Mouse (Mus musculus) left cerebral cortex, postnatal 25 days (tissue): Measurements from ENCODE around the gene Bcl2l10. TPM values are rescaled to one million over a fixed set of nuclear protein-coding genes. Genes with fewer than 3 reads are reported as not detected.

ENCODE experiments used
- DNase-seq, 2 experiments: peaks; one replicate each; pipeline ENCODE4 v3.0.0; 2022; ENCODE audit warnings: low spot score in 2 of 2, mixed read lengths in 1 of 2
- intact Hi-C: fragments of 180-260 bp; cut with DNase I; formaldehyde crosslinking; loops from one replicate; pipeline ENCODE4 v1.15.1; 2025
- total RNA-seq, 2 experiments: library from RNA; stranded (reverse); gene quantifications; 2 replicates each; pipeline ENCODE4 v1.2.3; 2021

Bcl2l10 gene
- total RNA-seq: not detected

- intact Hi-C loops: loop anchor here (10.0 kb wide), 1 partner anchor 943 kb away; no protein-coding TSS in a partner anchor
Observed at GRCm38 (mm10) chr9:75347458-75347857, at the start of gene Bcl2l10. Gene Bcl2l10, plus strand, starts transcription at chr9:75347758.

GRCm38 (mm10) chr9:75299342-75299741, 48.2 kb upstream of the Bcl2l10 start:
- DNase-seq: no peak
- intact Hi-C loops: loop anchor here (10.0 kb wide), 1 partner anchor 285 kb away; no protein-coding TSS in a partner anchor

More at GRCm38 (mm10) chr9:75347458-75347857, at the start of gene Bcl2l10:
- DNase-seq: no peak

GRCm38 (mm10) chr9:75303033-75303432, 44.5 kb upstream of the Bcl2l10 start:
- intact Hi-C loops: no loop called here
- DNase-seq: no peak

GRCm38 (mm10) chr9:75303701-75304261, 43.8 kb upstream of the Bcl2l10 start:
- intact Hi-C loops: no loop called here
- DNase-seq: no peak

- intact Hi-C loops: no loop called here
- DNase-seq: no peak
Observed at GRCm38 (mm10) chr9:75304286-75304685, 43.3 kb upstream of the Bcl2l10 start.

GRCm38 (mm10) chr9:75306126-75306898, 41.2 kb upstream of the Bcl2l10 start, which contains the start of gene Gnb5:
Gene Gnb5, plus strand, starts transcription at chr9:75306288.
- DNase-seq: no peak
- intact Hi-C loops: no loop called here

- no peak for DNase-seq
- intact Hi-C loops: no loop called here
Observed at GRCm38 (mm10) chr9:75307015-75307414, 40.5 kb upstream of the Bcl2l10 start.

- intact Hi-C loops: no loop called here
- no peak for DNase-seq
Observed at GRCm38 (mm10) chr9:75308621-75309020, 38.9 kb upstream of the Bcl2l10 start.

- intact Hi-C loops: loop anchor here (5.0 kb wide), 1 partner anchor 95 kb away; no protein-coding TSS in a partner anchor
- DNase-seq: peak; percentile 77 to 80
Observed at GRCm38 (mm10) chr9:75312008-75312407, 35.5 kb upstream of the Bcl2l10 start.

GRCm38 (mm10) chr9:75313138-75313831, 34.3 kb upstream of the Bcl2l10 start:
- peak in 1 of 2 experiments; percentile 44 for DNase-seq
- intact Hi-C loops: loop anchor here (5.0 kb wide), 1 partner anchor 94 kb away; no protein-coding TSS in a partner anchor

- intact Hi-C loops: loop anchor here (5.0 kb wide), 1 partner anchor 93 kb away; no protein-coding TSS in a partner anchor
- DNase-seq: peak; percentile 85 to 91
Observed at GRCm38 (mm10) chr9:75313832-75314516, 33.6 kb upstream of the Bcl2l10 start.

- no peak for DNase-seq
- intact Hi-C loops: loop anchor here (5.0 kb wide), 1 partner anchor 93 kb away; no protein-coding TSS in a partner anchor
Observed at GRCm38 (mm10) chr9:75314517-75315105, 32.9 kb upstream of the Bcl2l10 start.

- intact Hi-C loops: no loop called here
- no peak for DNase-seq
Observed at GRCm38 (mm10) chr9:75315238-75315637, 32.3 kb upstream of the Bcl2l10 start.

GRCm38 (mm10) chr9:75316771-75317170, 30.8 kb upstream of the Bcl2l10 start:
- intact Hi-C loops: no loop called here

GRCm38 (mm10) chr9:75318196-75318595, 29.4 kb upstream of the Bcl2l10 start:
- intact Hi-C loops: no loop called here
- no peak for DNase-seq

More at GRCm38 (mm10) chr9:75316771-75317170, 30.8 kb upstream of the Bcl2l10 start:
- DNase-seq: no peak

GRCm38 (mm10) chr9:75319365-75319764, 28.2 kb upstream of the Bcl2l10 start:
- intact Hi-C loops: no loop called here
- DNase-seq: peak in 1 of 2 experiments; percentile 28

GRCm38 (mm10) chr9:75322099-75322885, 25.3 kb upstream of the Bcl2l10 start:
- peak; percentile 52 to 76 for DNase-seq
- intact Hi-C loops: no loop called here

- intact Hi-C loops: no loop called here
- DNase-seq: no peak
Observed at GRCm38 (mm10) chr9:75328047-75328446, 19.5 kb upstream of the Bcl2l10 start.
